Mouse (Mus musculus) kidney, postnatal 0 days (tissue): Measurements from ENCODE around the gene Lgals12. TPM values are rescaled to one million over a fixed set of nuclear protein-coding genes. Genes with fewer than 3 reads are reported as not detected.

Experiments used
- ATAC-seq: fragments of 200-750 bp; cut with Nextera tagmentation; replicated peaks from 2 replicates; pipeline ENCODE4 v1.8.0; 2017; ENCODE audit warnings: low read depth, moderate number of reproducible peaks, moderate TSS enrichment, moderate library complexity; ENCODE audit not compliant: low FRiP score
- DNase-seq: peaks from one replicate; pipeline ENCODE4 v3.0.0-alpha.2; 2016; ENCODE audit warnings: low spot score
- H3K27ac ChIP-seq: fragments of 300-500 bp; sonication (generic); 2 replicates; pipeline ENCODE4 v1.5.1; 2014; ENCODE audit warnings: mild to moderate bottlenecking
- H3K27me3 ChIP-seq: fragments of 300-500 bp; sonication (generic); 2 replicates; pipeline ENCODE4 v1.6.1; 2014; ENCODE audit warnings: low read length, mixed read lengths; ENCODE audit not compliant: insufficient read depth
- H3K36me3 ChIP-seq: fragments of 300-500 bp; sonication (generic); 2 replicates; pipeline ENCODE4 v1.6.1; 2014; ENCODE audit warnings: low read length, mixed read lengths; ENCODE audit not compliant: insufficient read depth
- H3K4me1 ChIP-seq: fragments of 300-500 bp; sonication (generic); replicated peaks from 2 replicates; pipeline ENCODE4 v1.6.1; 2014; ENCODE audit warnings: antibody characterized with exemption, low read length, mixed read lengths; ENCODE audit not compliant: insufficient read depth
- H3K4me2 ChIP-seq: fragments of 300-500 bp; sonication (generic); 2 replicates; pipeline ENCODE4 v1.6.1; 2014; ENCODE audit warnings: mild to moderate bottlenecking, low read length, moderate library complexity, mixed read lengths
- H3K4me3 ChIP-seq: fragments of 300-500 bp; sonication (generic); replicated peaks from 2 replicates; pipeline ENCODE4 v1.5.1; 2014; ENCODE audit warnings: low read depth, low read length
- H3K9ac ChIP-seq: fragments of 300-500 bp; sonication (generic); 2 replicates; pipeline ENCODE4 v1.6.1; 2014; ENCODE audit warnings: low read depth, low read length
- H3K9me3 ChIP-seq: fragments of 300-500 bp; sonication (generic); replicated peaks from 2 replicates; pipeline ENCODE4 v1.6.1; 2016; ENCODE audit warnings: low read length, inconsistent platforms, mixed read lengths
- CTCF ChIP-seq: IDR thresholded peaks from 2 replicates; pipeline ENCODE4 v1.5.1; 2016; ENCODE audit warnings: antibody characterized with exemption, low read depth, mild to moderate bottlenecking, moderate library complexity
- WGBS: fragments of 180-500 bp; shearing (Covaris S2); extraction: QIAGEN DNeasy Blood & Tissue Kit; methylation state at CpG from one replicate; pipeline ENCODE4 v1.1.7; 2014; 5-methylcytosine and 5-hydroxymethylcytosine counted together
- polyA plus RNA-seq: library from polyadenylated mRNA; unstranded; fragments of >200 nt; fragmentation: Nextera tagmentation; extraction: Ambion mirVana; gene quantifications from 2 replicates; pipeline ENCODE4 v1.2.1, GENCODE M21; 2015

Gene Lgals12
- polyA plus RNA-seq, 1 experiment from 2014 or later = 1.8 TPM

DNA sequence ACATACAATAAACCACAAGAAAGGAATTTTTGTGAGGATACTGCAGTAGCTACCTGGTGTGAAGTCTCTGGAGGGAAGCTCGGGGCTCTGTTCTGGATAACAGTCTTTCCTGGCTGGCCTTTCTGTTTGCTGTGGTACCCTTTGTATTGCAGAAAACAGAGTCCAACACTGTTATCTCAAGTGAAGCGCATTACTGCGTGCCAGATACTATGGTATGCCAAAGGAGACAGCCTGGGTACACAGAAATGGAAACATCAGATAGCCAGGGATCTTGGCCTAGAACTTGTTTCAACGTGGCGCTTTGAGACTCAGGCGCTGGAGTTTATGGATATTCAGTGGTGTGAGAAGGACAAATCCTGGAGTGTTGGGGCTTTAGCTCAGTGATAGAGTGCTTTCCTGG lies 21.2 kb downstream of the Lgals12 start:
- ATAC-seq = no peak
- Histone ChIP-seq H3K9me3 (no peaks in the 10 kb centered on the region), H3K4me2 (no peak overlapping the region), H3K27me3 (no peaks in the 10 kb centered on the region), H3K4me1 (no peaks in the 10 kb centered on the region), H3K27ac (no peak overlapping the region), H3K36me3 (no peaks in the 10 kb centered on the region), H3K9ac (no peak overlapping the region), H3K4me3 (no peak overlapping the region)
- TF ChIP-seq CTCF = no peak
- DNase-seq = no peak
- 93% methylated on average over 6 of the region's 6 CpGs for WGBS

GRCm38 (mm10) chr19:7585279-7585678 lies 21.7 kb downstream of the Lgals12 start:
- Histone ChIP-seq H3K27ac (no peak overlapping the region), H3K4me3 (no peak overlapping the region), H3K9ac (no peak overlapping the region), H3K4me2 (no peak overlapping the region), H3K36me3 (no peaks in the 10 kb centered on the region), H3K27me3 (no peaks in the 10 kb centered on the region), H3K9me3 (no peaks in the 10 kb centered on the region), H3K4me1 (no peaks in the 10 kb centered on the region)
- TF ChIP-seq CTCF = no peak
- no peak for DNase-seq
- 84% methylated on average over 8 of the region's 8 CpGs for WGBS
- no peak for ATAC-seq

DNA sequence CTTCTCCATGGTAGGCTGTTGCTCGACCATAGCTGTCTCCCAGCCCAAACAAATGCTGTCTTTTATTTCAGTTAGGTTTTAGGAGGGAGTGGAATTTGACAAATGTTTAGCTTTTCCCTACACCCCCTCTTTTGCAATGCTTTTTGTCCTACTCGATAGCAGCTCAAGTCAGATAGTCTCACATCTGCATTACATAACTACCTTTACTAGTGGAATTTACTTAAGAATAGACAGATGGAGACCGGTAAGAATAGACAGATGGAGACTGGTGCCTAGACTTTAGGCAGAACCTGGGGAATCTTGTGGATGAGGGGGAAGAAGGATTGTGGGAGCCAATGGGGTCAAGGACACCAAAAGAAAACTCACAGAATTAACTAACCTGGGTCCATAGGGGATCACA lies 23.4 kb downstream of the Lgals12 start:
- no peak overlapping the region for H3K9ac ChIP-seq
- WGBS = 78% methylated on average over 3 of the region's 3 CpGs

DNA sequence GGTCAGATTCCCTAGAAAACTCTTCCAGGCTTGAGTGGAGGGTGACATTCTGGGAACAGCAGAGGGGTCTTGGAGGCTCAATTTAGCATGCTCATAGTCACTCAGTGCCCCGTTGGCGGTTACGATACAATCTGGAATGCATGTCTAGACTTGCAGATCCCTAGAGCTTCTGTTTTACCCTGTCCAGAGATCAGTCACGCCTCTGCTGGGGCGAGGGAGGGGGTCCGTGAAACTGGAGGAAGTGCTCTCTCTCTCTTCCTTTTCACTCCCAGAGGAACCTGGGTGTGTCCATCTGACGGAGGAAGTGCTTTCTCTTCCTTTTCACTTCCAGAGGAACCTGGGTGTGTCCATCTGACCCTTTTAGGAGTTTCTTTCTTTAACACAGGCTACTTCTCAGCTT lies 23.9 kb downstream of the Lgals12 start:
- TF ChIP-seq CTCF = no peak
- no peaks in the 10 kb centered on the region for H3K36me3 ChIP-seq
- H3K9ac ChIP-seq = no peak overlapping the region
- no peak for ATAC-seq
- H3K9me3 ChIP-seq = no peaks in the 10 kb centered on the region
- H3K4me1 ChIP-seq = no peaks in the 10 kb centered on the region
- H3K27ac ChIP-seq = no peak overlapping the region
- no peak overlapping the region for H3K4me2 ChIP-seq
- no peaks in the 10 kb centered on the region for H3K27me3 ChIP-seq
- peak; percentile 33 for DNase-seq
- H3K4me3 ChIP-seq = no peak overlapping the region
- WGBS = 66% methylated on average over 7 of the region's 7 CpGs

More for the DNA sequence above, 23.4 kb downstream of the Lgals12 start:
- H3K4me2 ChIP-seq = no peak overlapping the region
- H3K36me3 ChIP-seq = no peaks in the 10 kb centered on the region
- DNase-seq (no peak), ATAC-seq (no peak)
- no peak overlapping the region for H3K27ac ChIP-seq
- no peaks in the 10 kb centered on the region for H3K27me3 ChIP-seq
- no peak overlapping the region for H3K4me3 ChIP-seq
- H3K4me1 ChIP-seq = no peaks in the 10 kb centered on the region
- no peak for TF ChIP-seq CTCF
- H3K9me3 ChIP-seq = no peaks in the 10 kb centered on the region

GRCm38 (mm10) chr19:7581042-7581441 lies 26.0 kb downstream of the Lgals12 start:
- 38% methylated on average over 5 of the region's 5 CpGs for WGBS
- no peak for TF ChIP-seq CTCF
- no peak for DNase-seq

GRCm38 (mm10) chr19:7577710-7578109 lies 29.3 kb downstream of the Lgals12 start:
- no peak for ATAC-seq
- Histone ChIP-seq H3K9ac (no peak overlapping the region), H3K36me3 (no peaks in the 10 kb centered on the region), H3K27ac (no peak overlapping the region), H3K4me1 (no peaks in the 10 kb centered on the region), H3K27me3 (no peaks in the 10 kb centered on the region), H3K4me3 (no peak overlapping the region), H3K9me3 (no peaks in the 10 kb centered on the region), H3K4me2 (no peak overlapping the region)
- WGBS = 74% methylated on average over 3 of the region's 3 CpGs
- no peak for DNase-seq
- TF ChIP-seq CTCF = no peak

More at GRCm38 (mm10) chr19:7581042-7581441, 26.0 kb downstream of the Lgals12 start:
- no peak overlapping the region for H3K4me3 ChIP-seq
- H3K9me3 ChIP-seq = no peaks in the 10 kb centered on the region
- no peaks in the 10 kb centered on the region for H3K27me3 ChIP-seq
- no peak overlapping the region for H3K9ac ChIP-seq
- no peaks in the 10 kb centered on the region for H3K36me3 ChIP-seq
- no peak for ATAC-seq
- H3K27ac ChIP-seq = no peak overlapping the region
- H3K4me1 ChIP-seq = no peaks in the 10 kb centered on the region
- no peak overlapping the region for H3K4me2 ChIP-seq

DNA sequence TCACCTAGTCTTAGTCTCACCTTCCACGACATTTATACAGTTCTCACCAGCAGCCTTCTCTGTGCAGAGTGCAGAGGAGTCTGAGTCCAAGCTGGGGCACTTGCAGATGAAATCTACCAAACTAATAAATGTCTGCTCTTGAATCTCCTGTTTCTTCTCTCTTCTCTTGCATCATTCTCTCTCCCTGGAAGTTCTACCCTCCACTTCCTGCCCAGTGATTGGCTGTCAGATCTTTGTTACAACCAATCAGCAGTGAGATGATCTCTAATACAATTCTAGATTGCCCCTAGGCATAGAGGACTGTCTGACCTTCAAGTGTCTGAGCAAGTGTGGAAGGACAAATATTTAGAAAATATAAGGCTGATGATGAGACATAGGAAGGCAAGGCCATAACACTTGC lies 30.8 kb downstream of the Lgals12 start:
- no peak for TF ChIP-seq CTCF
- no peak for DNase-seq
- no peaks in the 10 kb centered on the region for H3K9me3 ChIP-seq
- H3K4me2 ChIP-seq = no peak overlapping the region
- no peaks in the 10 kb centered on the region for H3K27me3 ChIP-seq
- no peak overlapping the region for H3K4me3 ChIP-seq
- 84% methylated on average over 1 of the region's 1 CpGs for WGBS
- no peak overlapping the region for H3K9ac ChIP-seq
- no peak for ATAC-seq
- H3K36me3 ChIP-seq = no peaks in the 10 kb centered on the region
- H3K27ac ChIP-seq = no peak overlapping the region
- H3K4me1 ChIP-seq = no peaks in the 10 kb centered on the region
